ENCODE assay signal across 21 mouse cellular contexts in genomic region chr4:45640713-45641112, GRCm38 (mm10).
A peak's percentile ranks its signal among the peaks of the same experiment; 100 is the strongest.
DNase-seq lines count a peak whose midpoint lies in the region; ATAC-seq and TF ChIP-seq lines count a peak whose summit lies in the region.
"Had no signal": no experiment of that assay in that cellular context is flagged by ENCODE, and none has a peak within 500 bp of the region (broad histone marks: within the 10 kb centered on the region; RNA-seq: fewer than 3 reads in every experiment).

No protein-coding gene starts in this region.

- 0 out of 2 replicates have a peak, but pooled peaks cover 3% of the 10 kb centered on the region for H3K4me1 ChIP-seq in hindbrain, postnatal 0 days (ENCODE audit: insufficient read depth, low read length)
- H3K4me1 ChIP-seq in hindbrain, embryonic 11.5 days (replicated peaks; ENCODE audit: control insufficient read depth, insufficient read depth, low read length): no peaks in the 10 kb centered on the region
- peaks cover 38% of the 10 kb centered on the region for H3K4me1 ChIP-seq in neural tube, embryonic 13.5 days (replicated peaks)
- 0 out of 2 replicates have a peak, but pooled peaks cover 2% of the 10 kb centered on the region for H3K4me1 ChIP-seq in intestine, embryonic 16.5 days (ENCODE audit: control insufficient read depth, insufficient read depth, low read length)
- peaks cover 37% of the 10 kb centered on the region for H3K4me1 ChIP-seq in neural tube, embryonic 15.5 days

- H3K9me3 ChIP-seq in hindbrain, postnatal 0 days (ENCODE audit: low read length): no peaks in the 10 kb centered on the region
- H3K9me3 ChIP-seq in hindbrain, embryonic 11.5 days (ENCODE audit: control insufficient read depth, low read length): no peaks in the 10 kb centered on the region
- 0 out of 2 replicates have a peak, but pooled peaks cover 7% of the 10 kb centered on the region for H3K9me3 ChIP-seq in neural tube, embryonic 13.5 days
- H3K9me3 ChIP-seq in intestine, embryonic 16.5 days (ENCODE audit: control insufficient read depth, low read length): no peaks in the 10 kb centered on the region
- no peaks in the 10 kb centered on the region for H3K9me3 ChIP-seq in neural tube, embryonic 15.5 days (replicated peaks)
- H3K9me3 ChIP-seq: embryonic facial prominence, embryonic 12.5 days; limb, embryonic 15.5 days; midbrain, embryonic 15.5 days had no signal

- no peak overlapping the region for H3K4me2 ChIP-seq in hindbrain, postnatal 0 days (ENCODE audit: low read depth, low read length)
- no peak overlapping the region for H3K4me2 ChIP-seq in hindbrain, embryonic 11.5 days (replicated peaks; ENCODE audit: low read depth, low read length)
- no peak overlapping the region for H3K4me2 ChIP-seq in neural tube, embryonic 13.5 days
- no peak overlapping the region for H3K4me2 ChIP-seq in intestine, embryonic 16.5 days (ENCODE audit: low read depth, low read length)
- H3K4me2 ChIP-seq in neural tube, embryonic 15.5 days: no peak overlapping the region
- H3K4me2 ChIP-seq: embryonic facial prominence, embryonic 12.5 days; limb, embryonic 15.5 days; lung, embryonic 14.5 days had no signal

- no peak overlapping the region for H3K4me3 ChIP-seq in hindbrain, postnatal 0 days (ENCODE audit: low read length)
- no peak overlapping the region for H3K4me3 ChIP-seq in hindbrain, embryonic 11.5 days (ENCODE audit: low read depth, low read length)
- no peak overlapping the region for H3K4me3 ChIP-seq in neural tube, embryonic 13.5 days
- H3K4me3 ChIP-seq in intestine, embryonic 16.5 days (ENCODE audit: low read length): no peak overlapping the region
- no peak overlapping the region for H3K4me3 ChIP-seq in neural tube, embryonic 15.5 days (replicated peaks)
- H3K4me3 ChIP-seq: embryonic facial prominence, embryonic 12.5 days; heart, adult 2 months; layer of hippocampus, adult 2 months; limb, embryonic 15.5 days; midbrain, embryonic 15.5 days had no signal

- H3K27ac ChIP-seq in hindbrain, postnatal 0 days: peak overlapping the region; percentile 16; the same call in 1 of the 2 replicates
- no peak overlapping the region for H3K27ac ChIP-seq in hindbrain, embryonic 11.5 days (ENCODE audit: low read depth, low read length)
- peak overlapping the region; percentile 77 for H3K27ac ChIP-seq in neural tube, embryonic 13.5 days (replicated peaks)
- H3K27ac ChIP-seq in intestine, embryonic 16.5 days (ENCODE audit: low read length): no peak overlapping the region
- H3K27ac ChIP-seq in neural tube, embryonic 15.5 days (replicated peaks): peak overlapping the region; percentile 80
- H3K27ac ChIP-seq: embryonic facial prominence, embryonic 12.5 days; heart, adult 2 months; layer of hippocampus, adult 2 months; limb, embryonic 15.5 days; liver, embryonic 14.5 days had no signal

- DNase-seq in hindbrain, postnatal 0 days (ENCODE audit: low spot score): no peak
- DNase-seq in hindbrain, embryonic 11.5 days (ENCODE audit: low spot score): no peak
- DNase-seq in neural tube, embryonic 10.5 days (ENCODE audit: extremely low spot score, low spot score): no peak
- DNase-seq in thymus, postnatal 10 days (ENCODE audit: low spot score in 2 of 2): no peak
- no peak for DNase-seq in gastrocnemius, postnatal 25 days
- DNase-seq: adrenal gland, postnatal 25 days; cerebellum, adult 9-10 months; forebrain, postnatal 0 days; gastrocnemius, postnatal 36 days; heart, adult 2 months; heart, postnatal 36 days; lung, embryonic 14.5 days; thymus, postnatal 25 days had no signal

- no peak for ATAC-seq in hindbrain, postnatal 0 days
- no peak for ATAC-seq in hindbrain, embryonic 11.5 days (ENCODE audit: low FRiP score)
- ATAC-seq in neural tube, embryonic 13.5 days (ENCODE audit: low read depth): no peak
- ATAC-seq in intestine, embryonic 16.5 days: peak; percentile 84
- ATAC-seq in neural tube, embryonic 15.5 days (ENCODE audit: low FRiP score): no peak
- ATAC-seq: midbrain, embryonic 15.5 days had no signal

- no peak overlapping the region for H3K9ac ChIP-seq in hindbrain, postnatal 0 days (replicated peaks; ENCODE audit: low read length)
- H3K9ac ChIP-seq in hindbrain, embryonic 11.5 days (ENCODE audit: low read depth, low read length): no peak overlapping the region
- H3K9ac ChIP-seq in neural tube, embryonic 13.5 days: no peak overlapping the region
- H3K9ac ChIP-seq in intestine, embryonic 16.5 days (ENCODE audit: low read depth, low read length): no peak overlapping the region
- H3K9ac ChIP-seq in neural tube, embryonic 15.5 days (replicated peaks): no peak overlapping the region
- H3K9ac ChIP-seq: embryonic facial prominence, embryonic 12.5 days; forebrain, postnatal 0 days; limb, embryonic 15.5 days; liver, embryonic 14.5 days; lung, embryonic 14.5 days; midbrain, embryonic 15.5 days had no signal

- TF ChIP-seq CTCF in hindbrain, postnatal 0 days (IDR thresholded peaks at IDR 0.05; ENCODE audit: low read depth): no peak

- no peaks in the 10 kb centered on the region for H3K36me3 ChIP-seq in hindbrain, postnatal 0 days (ENCODE audit: insufficient read depth, low read length)
- no peaks in the 10 kb centered on the region for H3K36me3 ChIP-seq in hindbrain, embryonic 11.5 days (ENCODE audit: control insufficient read depth, insufficient read depth, low read length)
- no peaks in the 10 kb centered on the region for H3K36me3 ChIP-seq in neural tube, embryonic 13.5 days
- H3K36me3 ChIP-seq in intestine, embryonic 16.5 days (ENCODE audit: control insufficient read depth, insufficient read depth, low read length): no peaks in the 10 kb centered on the region
- no peaks in the 10 kb centered on the region for H3K36me3 ChIP-seq in neural tube, embryonic 15.5 days
- H3K36me3 ChIP-seq: embryonic facial prominence, embryonic 12.5 days; limb, embryonic 15.5 days; midbrain, embryonic 15.5 days had no signal

- H3K27me3 ChIP-seq in hindbrain, postnatal 0 days (ENCODE audit: insufficient read depth, low read length): no peaks in the 10 kb centered on the region
- no peaks in the 10 kb centered on the region for H3K27me3 ChIP-seq in hindbrain, embryonic 11.5 days (ENCODE audit: control insufficient read depth, insufficient read depth, low read length)
- no peaks in the 10 kb centered on the region for H3K27me3 ChIP-seq in neural tube, embryonic 13.5 days
- no peaks in the 10 kb centered on the region for H3K27me3 ChIP-seq in intestine, embryonic 16.5 days (replicated peaks; ENCODE audit: control insufficient read depth, insufficient read depth, low read length)
- H3K27me3 ChIP-seq in neural tube, embryonic 15.5 days (replicated peaks): no peaks in the 10 kb centered on the region; the same call in 1 of the 2 replicates
- H3K27me3 ChIP-seq: embryonic facial prominence, embryonic 12.5 days; limb, embryonic 15.5 days; midbrain, embryonic 15.5 days had no signal

- WGBS in hindbrain, postnatal 0 days: 84% methylated on average over 11 of the region's 11 CpGs
- 77% methylated on average over 11 of the region's 11 CpGs for WGBS in hindbrain, embryonic 11.5 days
- 39% methylated on average over 11 of the region's 11 CpGs for WGBS in neural tube, embryonic 13.5 days
- WGBS in intestine, embryonic 16.5 days: 39% methylated on average over 11 of the region's 11 CpGs
- WGBS in neural tube, embryonic 15.5 days: 46% methylated on average over 11 of the region's 11 CpGs

Comparison
In these comparisons a context has a peak if more than half of its experiments do, and no peak if none do; other contexts are left out.
1. H3K27ac ChIP-seq: peak in hindbrain, postnatal 0 days (single experiment), neural tube, embryonic 13.5 days (single experiment) and neural tube, embryonic 15.5 days (single experiment); none in hindbrain, embryonic 11.5 days (single experiment) and intestine, embryonic 16.5 days (single experiment).